Mouse (Mus musculus): Measurements from ENCODE around the gene Set. TPM values are rescaled to one million over a fixed set of nuclear protein-coding genes. Genes with fewer than 3 reads are reported as not detected.

Gene Set
- polyA plus RNA-seq, 1 experiment = 1,058 TPM

DNA sequence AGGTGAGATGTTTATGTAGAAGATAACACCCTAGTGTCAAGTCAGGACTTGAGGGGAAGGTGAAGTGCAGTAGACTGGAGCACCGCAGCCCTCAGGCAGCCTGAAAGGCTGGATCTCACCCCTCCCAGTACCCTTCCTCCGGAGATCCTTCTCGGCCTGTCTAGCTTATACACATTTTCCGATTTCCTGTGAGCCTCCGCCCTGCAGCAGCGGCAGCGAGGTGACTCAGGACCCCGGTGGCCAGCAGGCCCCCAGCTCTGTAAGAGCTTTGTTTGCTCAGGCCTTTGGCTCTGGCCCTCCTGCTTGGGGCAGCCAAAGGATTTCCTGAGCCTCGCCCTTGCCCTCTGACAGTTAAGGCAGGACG is 21.2 kb downstream of the Set start:
- Histone ChIP-seq H3K4me3 (ENCODE audit: low read depth, low read length) (peak overlapping the region; percentile 82), H3K27ac (ENCODE audit: insufficient read depth, low read length) (peak overlapping the region; percentile 42), H3K9ac (ENCODE audit: low read depth, poor library complexity, severe bottlenecking) (peak overlapping the region; percentile 89), H3K36me3 (ENCODE audit: control insufficient read depth, insufficient read depth, low read length, poor library complexity, severe bottlenecking) (no peaks in the 10 kb centered on the region; the same call in 1 of the 2 replicates), H3K9me3 (replicated peaks; ENCODE audit: control insufficient read depth, insufficient read depth, low read length, poor library complexity, severe bottlenecking) (no peaks in the 10 kb centered on the region), H3K27me3 (ENCODE audit: control insufficient read depth, insufficient read depth, low read length, poor library complexity, severe bottlenecking) (no peaks in the 10 kb centered on the region), H3K4me1 (ENCODE audit: control insufficient read depth, insufficient read depth, low read length) (peaks cover 6% of the 10 kb centered on the region)
- no peak for TF ChIP-seq POLR2A (IDR thresholded peaks at IDR 0.05; ENCODE audit: insufficient read depth, low read length)
- TF ChIP-seq CTCF (IDR thresholded peaks at IDR 0.05; ENCODE audit: low read depth, low read length) = no peak
- no peak for TF ChIP-seq EP300 (IDR thresholded peaks at IDR 0.05; ENCODE audit: insufficient read depth, low read depth, low read length)

DNA sequence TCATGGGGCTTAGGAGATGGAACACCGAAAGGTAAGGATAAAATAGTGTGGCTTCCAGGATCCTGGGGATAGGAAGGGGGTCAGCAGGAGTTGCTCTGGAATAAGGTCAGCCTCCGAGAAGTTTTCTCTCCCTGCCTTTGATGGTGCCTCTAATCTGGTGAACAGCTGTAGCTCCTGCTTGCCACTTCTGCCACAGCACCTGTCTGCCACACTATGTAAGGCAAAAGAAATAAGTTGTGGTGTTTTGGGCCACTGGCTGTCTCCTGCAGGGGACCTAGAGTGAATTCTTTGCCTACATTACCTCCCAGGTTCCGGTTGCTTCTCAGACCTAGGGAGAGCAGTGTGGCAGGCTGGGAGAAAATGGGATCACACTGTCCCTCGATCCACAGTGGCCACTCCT is 21.6 kb downstream of the Set start:
- Histone ChIP-seq H3K27ac (ENCODE audit: insufficient read depth, low read length) (no peak overlapping the region), H3K9me3 (replicated peaks; ENCODE audit: control insufficient read depth, insufficient read depth, low read length, poor library complexity, severe bottlenecking) (no peaks in the 10 kb centered on the region), H3K4me3 (ENCODE audit: low read depth, low read length) (peak overlapping the region; percentile 82; the same call in 1 of the 2 replicates), H3K4me1 (ENCODE audit: control insufficient read depth, insufficient read depth, low read length) (peaks cover 6% of the 10 kb centered on the region), H3K9ac (ENCODE audit: low read depth, poor library complexity, severe bottlenecking) (peak overlapping the region; percentile 89), H3K36me3 (ENCODE audit: control insufficient read depth, insufficient read depth, low read length, poor library complexity, severe bottlenecking) (no peaks in the 10 kb centered on the region; the same call in 1 of the 2 replicates), H3K27me3 (ENCODE audit: control insufficient read depth, insufficient read depth, low read length, poor library complexity, severe bottlenecking) (no peaks in the 10 kb centered on the region)
- no peak for TF ChIP-seq POLR2A (IDR thresholded peaks at IDR 0.05; ENCODE audit: insufficient read depth, low read length)
- no peak for TF ChIP-seq CTCF (IDR thresholded peaks at IDR 0.05; ENCODE audit: low read depth, low read length)
- no peak for TF ChIP-seq EP300 (IDR thresholded peaks at IDR 0.05; ENCODE audit: insufficient read depth, low read depth, low read length)

DNA sequence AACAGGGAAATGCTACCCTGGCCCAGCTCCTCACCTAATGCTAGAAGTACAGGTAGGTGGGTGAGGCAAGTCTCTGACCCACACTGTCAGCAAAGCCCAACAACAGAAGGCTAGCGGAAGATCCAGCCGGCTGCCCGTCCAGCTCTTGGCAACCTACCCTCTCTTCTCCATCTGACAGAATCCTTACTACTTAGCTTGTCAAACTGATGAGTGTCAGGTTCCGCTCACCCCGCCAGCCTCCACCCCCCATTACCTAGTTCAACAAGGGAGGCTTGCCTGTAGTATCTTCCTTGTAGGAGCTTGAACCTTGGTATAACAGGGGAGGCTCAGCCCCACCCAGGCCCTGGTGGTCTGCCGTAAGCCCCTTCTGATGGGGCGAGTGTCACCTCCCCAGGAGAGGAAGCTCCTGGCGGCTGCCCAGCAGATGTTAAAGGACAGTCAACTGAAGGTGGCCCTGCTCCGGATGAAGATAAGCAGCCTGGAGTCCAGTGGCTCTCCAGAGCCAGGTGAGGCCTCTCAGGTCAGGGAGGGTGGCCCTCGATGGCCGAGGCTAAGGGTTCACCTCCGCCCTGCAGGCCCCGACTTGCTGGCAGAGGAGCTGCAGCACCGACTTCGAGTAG is 23.1 kb downstream of the Set start:
- H3K36me3 ChIP-seq (ENCODE audit: control insufficient read depth, insufficient read depth, low read length, poor library complexity, severe bottlenecking) = no peaks in the 10 kb centered on the region
- peaks cover 6% of the 10 kb centered on the region for H3K4me1 ChIP-seq (ENCODE audit: control insufficient read depth, insufficient read depth, low read length)
- H3K27ac ChIP-seq (ENCODE audit: insufficient read depth, low read length) = no peak overlapping the region
- TF ChIP-seq EP300 (IDR thresholded peaks at IDR 0.05; ENCODE audit: insufficient read depth, low read depth, low read length) (no peak), CTCF (IDR thresholded peaks at IDR 0.05; ENCODE audit: low read depth, low read length) (no peak), POLR2A (IDR thresholded peaks at IDR 0.05; ENCODE audit: insufficient read depth, low read length) (no peak)
- H3K27me3 ChIP-seq (ENCODE audit: control insufficient read depth, insufficient read depth, low read length, poor library complexity, severe bottlenecking) = no peaks in the 10 kb centered on the region
- H3K4me3 ChIP-seq (ENCODE audit: low read depth, low read length) = no peak overlapping the region
- no peak overlapping the region for H3K9ac ChIP-seq (ENCODE audit: low read depth, poor library complexity, severe bottlenecking)
- H3K9me3 ChIP-seq (replicated peaks; ENCODE audit: control insufficient read depth, insufficient read depth, low read length, poor library complexity, severe bottlenecking) = no peaks in the 10 kb centered on the region

DNA sequence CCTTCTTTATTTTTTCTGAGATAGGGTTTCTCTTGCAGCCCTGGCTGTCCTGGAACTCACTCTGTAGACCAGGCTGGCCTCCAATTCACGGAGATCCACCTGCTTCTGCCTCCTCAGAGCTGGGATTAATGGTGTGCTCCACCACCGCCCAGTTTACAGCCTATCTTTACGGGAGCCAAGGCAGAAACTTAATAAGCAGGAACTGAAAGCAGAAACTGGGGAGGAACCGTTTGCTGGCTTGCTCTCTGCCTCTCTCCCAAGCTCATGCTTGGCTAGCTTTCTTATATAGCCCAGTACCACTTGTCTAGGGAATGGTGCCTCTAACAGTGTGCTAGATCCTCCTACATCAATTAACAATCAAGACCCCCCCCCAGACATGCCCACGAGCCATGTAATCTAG is 26.9 kb downstream of the Set start:
- H3K9me3 ChIP-seq (replicated peaks; ENCODE audit: control insufficient read depth, insufficient read depth, low read length, poor library complexity, severe bottlenecking) = no peaks in the 10 kb centered on the region
- H3K27me3 ChIP-seq (ENCODE audit: control insufficient read depth, insufficient read depth, low read length, poor library complexity, severe bottlenecking) = no peaks in the 10 kb centered on the region
- H3K9ac ChIP-seq (ENCODE audit: low read depth, poor library complexity, severe bottlenecking) = no peak overlapping the region
- no peak for TF ChIP-seq CTCF (IDR thresholded peaks at IDR 0.05; ENCODE audit: low read depth, low read length)
- no peak for TF ChIP-seq EP300 (IDR thresholded peaks at IDR 0.05; ENCODE audit: insufficient read depth, low read depth, low read length)
- TF ChIP-seq POLR2A (IDR thresholded peaks at IDR 0.05; ENCODE audit: insufficient read depth, low read length) = no peak
- H3K4me1 ChIP-seq (ENCODE audit: control insufficient read depth, insufficient read depth, low read length) = peaks cover 1% of the 10 kb centered on the region
- no peaks in the 10 kb centered on the region for H3K36me3 ChIP-seq (ENCODE audit: control insufficient read depth, insufficient read depth, low read length, poor library complexity, severe bottlenecking)
- H3K4me3 ChIP-seq (ENCODE audit: low read depth, low read length) = no peak overlapping the region
- H3K27ac ChIP-seq (ENCODE audit: insufficient read depth, low read length) = no peak overlapping the region

DNA sequence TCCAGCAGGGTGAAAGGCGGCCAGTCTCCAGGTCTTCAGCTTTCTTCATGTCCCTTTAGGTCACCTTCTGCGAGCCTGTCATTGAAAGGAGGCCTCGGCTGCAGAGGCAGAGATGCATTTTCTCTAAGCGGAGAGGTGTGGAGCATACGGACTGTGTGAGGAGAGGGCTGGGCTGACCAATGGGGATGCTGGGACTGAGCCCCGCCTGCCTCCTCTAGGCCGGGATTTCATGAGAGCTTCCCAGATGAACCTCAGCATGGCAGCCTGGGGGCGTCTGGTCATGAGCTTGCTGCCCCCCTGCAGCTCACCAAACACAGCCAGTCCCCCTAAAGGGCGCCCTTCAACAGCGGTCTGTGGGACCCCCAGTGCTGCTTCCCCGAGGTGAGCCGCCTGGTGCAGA is 27.5 kb downstream of the Set start:
- no peak overlapping the region for H3K9ac ChIP-seq (ENCODE audit: low read depth, poor library complexity, severe bottlenecking)
- H3K9me3 ChIP-seq (replicated peaks; ENCODE audit: control insufficient read depth, insufficient read depth, low read length, poor library complexity, severe bottlenecking) = no peaks in the 10 kb centered on the region
- no peaks in the 10 kb centered on the region for H3K27me3 ChIP-seq (ENCODE audit: control insufficient read depth, insufficient read depth, low read length, poor library complexity, severe bottlenecking)
- no peak overlapping the region for H3K4me3 ChIP-seq (ENCODE audit: low read depth, low read length)
- no peak for TF ChIP-seq EP300 (IDR thresholded peaks at IDR 0.05; ENCODE audit: insufficient read depth, low read depth, low read length)
- no peak for TF ChIP-seq POLR2A (IDR thresholded peaks at IDR 0.05; ENCODE audit: insufficient read depth, low read length)
- TF ChIP-seq CTCF (IDR thresholded peaks at IDR 0.05; ENCODE audit: low read depth, low read length) = no peak
- H3K4me1 ChIP-seq (ENCODE audit: control insufficient read depth, insufficient read depth, low read length) = no peaks in the 10 kb centered on the region
- H3K36me3 ChIP-seq (ENCODE audit: control insufficient read depth, insufficient read depth, low read length, poor library complexity, severe bottlenecking) = no peaks in the 10 kb centered on the region
- H3K27ac ChIP-seq (ENCODE audit: insufficient read depth, low read length) = no peak overlapping the region

DNA sequence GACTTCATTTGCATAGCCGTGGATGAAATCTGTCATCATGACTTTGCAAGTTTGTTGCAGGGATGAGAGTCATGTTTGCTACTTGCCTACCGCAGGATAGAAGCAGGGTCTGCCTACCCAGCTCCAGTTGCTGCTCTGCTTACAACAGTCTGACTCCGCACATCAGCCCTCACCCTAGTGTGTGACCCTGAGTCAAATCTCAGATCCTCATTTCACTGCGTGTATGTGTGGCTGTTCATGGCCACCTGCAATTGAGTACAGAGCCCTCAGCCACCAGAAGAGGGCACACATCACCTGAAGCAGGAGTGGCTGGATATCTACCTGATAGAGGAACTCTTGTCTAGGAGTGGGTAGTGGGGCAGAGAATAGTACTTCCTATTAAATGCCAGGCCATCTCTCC is 30.1 kb downstream of the Set start:
- H3K9ac ChIP-seq (ENCODE audit: low read depth, poor library complexity, severe bottlenecking) = no peak overlapping the region
- no peak overlapping the region for H3K4me3 ChIP-seq (ENCODE audit: low read depth, low read length)
- no peaks in the 10 kb centered on the region for H3K27me3 ChIP-seq (ENCODE audit: control insufficient read depth, insufficient read depth, low read length, poor library complexity, severe bottlenecking)
- TF ChIP-seq CTCF (IDR thresholded peaks at IDR 0.05; ENCODE audit: low read depth, low read length) = peak; percentile 31
- no peak for TF ChIP-seq EP300 (IDR thresholded peaks at IDR 0.05; ENCODE audit: insufficient read depth, low read depth, low read length)
- H3K4me1 ChIP-seq (ENCODE audit: control insufficient read depth, insufficient read depth, low read length) = no peaks in the 10 kb centered on the region
- H3K36me3 ChIP-seq (ENCODE audit: control insufficient read depth, insufficient read depth, low read length, poor library complexity, severe bottlenecking) = peaks cover 14% of the 10 kb centered on the region
- no peak overlapping the region; the same call in 1 of the 2 replicates for H3K27ac ChIP-seq (ENCODE audit: insufficient read depth, low read length)
- no peaks in the 10 kb centered on the region for H3K9me3 ChIP-seq (replicated peaks; ENCODE audit: control insufficient read depth, insufficient read depth, low read length, poor library complexity, severe bottlenecking)
